Mouse (Mus musculus) small intestine, adult 2 months (tissue): ENCODE data around the gene Psmb9. TPM values are rescaled to one million over a fixed set of nuclear protein-coding genes. Genes with fewer than 3 reads are reported as not detected.

Experiments
- H3K27ac ChIP-seq: fragments of 200-500 bp; 2 replicates; pipeline ENCODE4 v1.5.1; 2012; ENCODE audit warnings: low read depth, low read length, control low read depth, inconsistent platforms; ENCODE audit not compliant: insufficient read depth
- H3K27me3 ChIP-seq: fragments of 200-500 bp; 2 replicates; pipeline ENCODE4 v1.6.1; 2012; ENCODE audit warnings: mild to moderate bottlenecking, moderate library complexity, low read length, inconsistent platforms; ENCODE audit not compliant: control insufficient read depth, insufficient read depth
- H3K36me3 ChIP-seq: fragments of 200-500 bp; 2 replicates; pipeline ENCODE4 v1.6.1; 2012; ENCODE audit warnings: mild to moderate bottlenecking, low read length, control low read depth, inconsistent platforms; ENCODE audit not compliant: control insufficient read depth, insufficient read depth
- H3K4me1 ChIP-seq: fragments of 200-500 bp; 2 replicates; pipeline ENCODE4 v1.6.1; 2012; ENCODE audit warnings: low read length, inconsistent platforms, mixed read lengths; ENCODE audit not compliant: control insufficient read depth, insufficient read depth, insufficient read length
- H3K4me3 ChIP-seq: fragments of 200-500 bp; 2 replicates; pipeline ENCODE4 v1.5.1; 2012; ENCODE audit warnings: low read depth, mild to moderate bottlenecking, control low read depth, inconsistent platforms, low read length, moderate library complexity
- CTCF ChIP-seq: fragments of 200-500 bp; IDR thresholded peaks from 2 replicates; pipeline ENCODE4 v1.5.1; 2012; ENCODE audit warnings: low read depth, mild to moderate bottlenecking, control low read depth, inconsistent platforms, low read length, moderate library complexity, mixed read lengths; ENCODE audit not compliant: insufficient replicate concordance, insufficient read length; ENCODE audit errors: extremely low read depth
- POLR2A ChIP-seq: fragments of 200-500 bp; IDR thresholded peaks from 2 replicates; pipeline ENCODE4 v1.6.1; 2012; ENCODE audit warnings: low read depth, mild to moderate bottlenecking, control low read depth, inconsistent platforms, low read length, moderate library complexity
- WGBS: fragments of 180-500 bp; shearing (Covaris S2); methylation state at CpG from one replicate; pipeline ENCODE4 v1.1.7; 2018; 5-methylcytosine and 5-hydroxymethylcytosine counted together
- polyA plus RNA-seq: library from polyadenylated mRNA; depleted of rRNA; stranded (reverse); fragments of >200 nt; gene quantifications from 2 replicates; pipeline ENCODE4 v1.2.3, GENCODE M21; 2012

Gene Psmb9
- polyA plus RNA-seq, 1 experiment, result 204 TPM

- 58% methylated on average over 16 of the region's 16 CpGs for WGBS
- H3K4me3 ChIP-seq, result no peak overlapping the region
- no peak overlapping the region for H3K27ac ChIP-seq
- peaks cover 29% of the 10 kb centered on the region for H3K4me1 ChIP-seq
- no peak for TF ChIP-seq POLR2A
- TF ChIP-seq CTCF, result no peak
- H3K27me3 ChIP-seq, result no peaks in the 10 kb centered on the region
- H3K36me3 ChIP-seq, result peaks cover 58% of the 10 kb centered on the region
These were observed 5.3 kb upstream of the Psmb9 start for GRCm38 (mm10) chr17:34192852-34193251.

GRCm38 (mm10) chr17:34188986-34189385 is 1.4 kb upstream of the Psmb9 start:
- H3K4me3 ChIP-seq, result peak overlapping the region; percentile 52
- no peaks in the 10 kb centered on the region for H3K27me3 ChIP-seq
- H3K36me3 ChIP-seq, result peaks cover 40% of the 10 kb centered on the region
- WGBS, result 82% methylated on average over 6 of the region's 6 CpGs
- no peak for TF ChIP-seq CTCF
- no peak for TF ChIP-seq POLR2A
- H3K4me1 ChIP-seq, result peaks cover 33% of the 10 kb centered on the region
- H3K27ac ChIP-seq, result 0 out of 2 replicates have a peak overlapping the region, but pooled peaks have one; percentile 2

GRCm38 (mm10) chr17:34188010-34188409 is 446 bp upstream of the Psmb9 start:
- peak overlapping the region; percentile 78 for H3K4me3 ChIP-seq
- no peaks in the 10 kb centered on the region for H3K27me3 ChIP-seq
- 2% methylated on average over 20 of the region's 20 CpGs for WGBS
- H3K4me1 ChIP-seq, result peaks cover 37% of the 10 kb centered on the region
- H3K27ac ChIP-seq, result peak overlapping the region; percentile 97
- peaks cover 42% of the 10 kb centered on the region for H3K36me3 ChIP-seq
- TF ChIP-seq POLR2A, result peak; percentile 46; the same call in 1 of the 2 replicates
- TF ChIP-seq CTCF, result no peak

- H3K36me3 ChIP-seq, result peaks cover 41% of the 10 kb centered on the region
- H3K27ac ChIP-seq, result peak overlapping the region; percentile 97
- H3K27me3 ChIP-seq, result no peaks in the 10 kb centered on the region
- H3K4me1 ChIP-seq, result peaks cover 37% of the 10 kb centered on the region
- no peak for TF ChIP-seq CTCF
- TF ChIP-seq POLR2A, result no peak
- 1% methylated on average over 14 of the region's 14 CpGs for WGBS
- H3K4me3 ChIP-seq, result peak overlapping the region; percentile 78
These were observed 691 bp downstream of the Psmb9 start for GRCm38 (mm10) chr17:34186885-34187260.

GRCm38 (mm10) chr17:34185526-34185925 is 2.0 kb downstream of the Psmb9 start:
- Histone ChIP-seq H3K27me3 (no peaks in the 10 kb centered on the region), H3K4me1 (peaks cover 26% of the 10 kb centered on the region), H3K36me3 (peaks cover 37% of the 10 kb centered on the region), H3K4me3 (peak overlapping the region; percentile 78), H3K27ac (no peak overlapping the region)
- TF ChIP-seq POLR2A (no peak), CTCF (no peak)
- 93% methylated on average over 9 of the region's 9 CpGs for WGBS

- Histone ChIP-seq H3K4me1 (peaks cover 12% of the 10 kb centered on the region; the same call in 1 of the 2 replicates), H3K4me3 (no peak overlapping the region), H3K27me3 (no peaks in the 10 kb centered on the region), H3K27ac (no peak overlapping the region), H3K36me3 (peaks cover 27% of the 10 kb centered on the region)
- WGBS, result 61% methylated on average over 15 of the region's 15 CpGs
- no peak for TF ChIP-seq CTCF
- TF ChIP-seq POLR2A, result no peak
These were observed 3.9 kb downstream of the Psmb9 start for GRCm38 (mm10) chr17:34183564-34184219.

- 57% methylated on average over 13 of the region's 13 CpGs for WGBS
- H3K4me3 ChIP-seq, result no peak overlapping the region
- peaks cover 9% of the 10 kb centered on the region; the same call in 1 of the 2 replicates for H3K4me1 ChIP-seq
- no peaks in the 10 kb centered on the region for H3K27me3 ChIP-seq
- TF ChIP-seq POLR2A (no peak), CTCF (no peak)
- peaks cover 27% of the 10 kb centered on the region for H3K36me3 ChIP-seq
- H3K27ac ChIP-seq, result 0 out of 2 replicates have a peak overlapping the region, but pooled peaks have one; percentile 9
These were observed 7.4 kb downstream of the Psmb9 start for GRCm38 (mm10) chr17:34179913-34180859.
